Mouse (Mus musculus): ENCODE measurements around the gene Dus3l.

Gene Dus3l

GRCm38 (mm10) chr17:56754271-56755185 lies 10.0 kb upstream of the Dus3l start:
- no peak for DNase-seq (ENCODE audit: extremely low spot score, low spot score)

GRCm38 (mm10) chr17:56756703-56757399 lies 7.7 kb upstream of the Dus3l start:
- no peak for DNase-seq (ENCODE audit: extremely low spot score, low spot score)

DNA sequence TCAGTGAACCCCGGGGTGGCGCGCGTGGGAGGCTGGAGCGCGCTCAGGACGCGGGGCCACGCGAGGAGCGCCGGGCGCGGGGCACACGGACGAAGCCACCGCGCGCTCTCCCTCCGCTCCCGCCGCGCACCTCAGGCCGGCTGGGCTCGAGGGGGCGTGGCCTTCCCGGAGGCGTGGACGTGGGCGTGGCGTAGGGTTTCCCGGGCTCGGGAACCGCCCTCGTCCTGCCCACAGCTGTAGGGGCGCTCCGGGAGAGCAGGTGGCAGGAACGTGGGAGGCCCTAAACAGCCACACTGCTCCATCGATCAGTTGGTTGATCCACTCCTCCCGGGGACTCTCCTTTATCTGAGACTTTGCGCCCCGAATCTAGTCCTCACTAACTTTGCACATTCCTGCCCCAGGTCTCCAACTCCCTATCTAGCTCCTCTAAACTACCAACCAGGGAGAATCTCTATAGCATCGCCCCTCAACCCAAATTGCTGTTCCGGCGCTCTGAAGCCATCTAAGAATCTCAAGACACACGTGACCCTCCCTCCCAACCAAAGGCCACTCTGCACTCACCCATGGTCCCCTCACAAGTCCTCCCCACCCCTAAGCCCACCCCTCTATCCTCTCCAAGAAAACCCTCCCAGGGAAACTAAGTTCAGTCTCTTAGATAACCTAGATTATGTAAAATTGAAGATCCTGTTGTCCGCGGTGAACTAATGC lies 7.0 kb upstream of the Dus3l start, which contains the start of gene Nrtn:
Gene Nrtn (minus strand): TSS at position 115 of the 708 bp plus-strand sequence.
- peak; percentile 86 for DNase-seq (ENCODE audit: extremely low spot score, low spot score)

GRCm38 (mm10) chr17:56758132-56758531 lies 6.4 kb upstream of the Dus3l start:
- no peak for DNase-seq (ENCODE audit: extremely low spot score, low spot score)

DNA sequence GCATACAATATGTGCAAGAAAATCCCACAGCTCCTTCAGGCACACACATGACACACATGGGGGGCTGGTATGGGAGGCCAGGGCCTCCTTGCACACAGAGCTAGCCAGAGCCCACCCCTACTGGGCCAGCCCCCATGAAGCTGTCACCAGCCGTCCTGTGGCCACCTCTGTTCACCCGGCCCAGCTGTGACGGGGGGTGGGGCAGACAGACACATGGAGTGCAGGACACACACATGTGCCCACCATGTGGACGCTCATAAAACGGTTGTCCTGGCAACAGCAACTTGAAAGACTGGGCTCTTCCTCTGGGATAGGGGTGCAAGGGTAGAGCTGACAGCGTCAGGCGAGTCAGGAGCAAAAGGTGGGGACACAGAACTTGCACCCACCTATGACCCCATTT lies 5.3 kb upstream of the Dus3l start:
- no peak for DNase-seq (ENCODE audit: extremely low spot score, low spot score)

GRCm38 (mm10) chr17:56761077-56761476 lies 3.5 kb upstream of the Dus3l start:
- no peak for DNase-seq (ENCODE audit: extremely low spot score, low spot score)

DNA sequence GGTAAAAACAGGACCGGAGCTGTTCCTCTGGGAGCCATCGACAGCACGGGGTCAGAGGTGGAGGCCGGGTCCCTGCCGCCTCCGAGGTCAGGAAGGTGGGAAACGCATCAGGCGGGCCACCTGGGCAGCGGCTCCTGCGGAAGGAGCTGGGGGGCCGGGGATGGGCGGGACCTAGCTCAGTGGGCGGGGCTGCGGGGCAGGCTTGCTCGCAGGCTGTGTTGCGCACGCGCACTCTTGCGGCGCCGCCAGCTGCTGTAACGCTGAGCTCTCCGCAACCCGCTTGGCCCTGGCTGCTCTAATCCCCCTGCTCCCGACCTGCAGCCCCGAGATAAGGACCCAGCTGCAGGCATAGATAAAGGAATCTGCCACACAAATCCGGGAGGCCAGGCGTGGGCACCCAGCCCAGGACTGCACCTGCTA lies 2.6 kb upstream of the Dus3l start:
- DNase-seq (ENCODE audit: extremely low spot score, low spot score), result peak; percentile 90

DNA sequence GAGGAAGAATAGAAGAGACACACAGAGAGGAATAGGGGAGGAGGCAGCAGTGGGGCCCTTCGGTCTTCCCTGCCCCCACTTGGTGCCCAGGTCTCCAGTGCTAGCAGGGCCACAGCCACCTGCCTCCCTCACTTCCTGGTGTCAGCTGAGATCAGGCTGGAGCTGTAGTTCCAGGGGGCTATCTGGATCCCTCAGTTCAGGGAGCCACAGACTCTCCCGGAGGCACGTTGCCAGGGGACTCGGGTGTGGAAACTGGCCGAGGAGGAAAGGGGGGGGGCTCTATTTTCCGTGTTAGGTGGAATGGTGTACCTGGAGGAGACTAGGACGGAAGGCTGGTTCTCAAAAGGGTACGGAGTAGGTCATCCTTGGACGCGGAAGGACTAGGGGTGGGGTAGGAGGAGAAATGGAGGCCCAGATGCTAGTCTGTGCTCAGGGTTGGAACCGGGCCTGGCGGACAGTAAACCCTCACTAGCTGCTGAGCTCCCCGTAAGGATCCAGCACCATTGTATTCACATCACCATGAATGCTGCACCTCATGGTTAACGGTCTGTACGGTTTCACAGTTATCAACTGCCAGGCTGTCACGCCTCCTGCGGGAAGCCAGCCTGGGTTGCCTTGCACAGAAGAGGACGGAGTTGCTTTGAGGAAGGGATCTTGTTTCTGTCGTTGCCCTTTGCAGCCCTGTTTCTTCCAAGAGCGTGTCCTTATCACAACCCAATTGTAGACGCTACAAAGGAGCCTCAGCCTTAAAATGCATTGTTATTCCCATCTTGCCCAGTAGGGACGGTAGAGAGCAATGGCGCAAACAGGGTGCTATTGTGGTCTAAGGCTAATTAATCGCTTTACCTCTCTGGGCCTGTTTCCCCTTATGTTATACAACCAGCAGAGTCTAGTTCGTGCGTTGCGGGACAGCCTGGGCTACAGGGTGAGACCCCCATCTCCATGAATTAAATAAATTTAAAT lies 1.5 kb upstream of the Dus3l start:
- DNase-seq (ENCODE audit: extremely low spot score, low spot score), result peak; percentile 62

DNA sequence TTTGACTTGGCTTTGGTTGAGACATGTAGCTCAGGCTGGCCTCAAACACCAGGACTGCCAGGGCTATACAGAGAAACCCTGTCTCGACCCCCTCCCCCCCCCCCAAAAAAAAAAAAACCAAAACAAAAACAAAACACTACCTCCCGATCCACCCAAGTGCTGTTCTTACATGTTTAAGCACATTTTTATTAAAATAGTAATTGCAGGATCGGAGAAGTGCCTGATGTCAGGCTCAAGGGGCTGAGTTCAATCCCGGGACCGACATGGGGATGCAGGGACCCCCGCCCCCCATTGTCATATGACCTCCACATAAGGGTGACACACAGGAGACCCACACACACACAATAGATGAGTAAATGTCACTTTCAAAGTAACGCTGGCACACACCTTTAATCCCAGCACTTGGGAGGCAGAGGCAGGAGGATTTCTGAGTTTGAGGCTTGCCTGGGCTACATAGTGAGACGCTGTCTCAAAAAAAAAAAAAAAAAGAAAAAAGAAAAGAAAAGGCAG lies 761 bp upstream of the Dus3l start:
- DNase-seq (ENCODE audit: extremely low spot score, low spot score), result no peak

GRCm38 (mm10) chr17:56765431-56765830 lies 874 bp downstream of the Dus3l start:
- no peak for DNase-seq (ENCODE audit: extremely low spot score, low spot score)

DNA sequence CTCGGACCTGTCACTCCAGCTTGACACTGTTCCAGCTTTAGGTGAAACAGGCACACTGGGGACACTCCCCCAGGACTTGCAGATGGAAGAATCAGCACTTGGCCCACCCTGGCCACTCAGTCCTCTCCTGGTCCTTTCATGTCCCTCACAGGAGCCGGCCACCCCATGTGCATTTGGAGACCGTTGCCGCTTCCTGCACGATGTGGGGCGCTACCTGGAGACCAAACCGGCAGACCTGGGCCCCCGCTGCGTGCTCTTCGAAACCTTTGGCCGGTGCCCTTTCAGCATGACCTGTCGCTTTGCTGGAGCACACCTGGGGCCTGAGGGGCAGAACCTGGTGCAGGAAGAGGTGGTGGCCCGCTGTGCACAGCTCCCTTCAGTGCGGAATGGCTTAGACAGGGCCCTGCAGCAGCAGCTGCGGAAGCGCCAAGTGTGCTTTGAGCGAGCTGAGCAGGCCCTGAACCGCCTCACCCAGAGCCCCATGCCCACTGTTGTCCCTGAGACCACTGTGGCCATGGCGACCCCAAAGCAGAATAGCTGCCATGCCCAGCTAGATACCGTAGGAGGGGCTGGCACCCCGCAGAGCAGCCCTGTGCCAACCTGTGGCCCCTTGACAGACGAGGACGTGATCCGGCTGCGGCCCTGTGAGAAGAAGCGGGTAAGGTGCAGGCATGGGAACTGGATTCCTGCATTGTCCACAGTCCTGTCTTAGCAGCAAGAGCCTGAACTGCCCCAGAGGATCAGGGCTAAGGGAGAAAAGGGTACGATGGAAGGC lies 2.3 kb downstream of the Dus3l start:
- DNase-seq (ENCODE audit: extremely low spot score, low spot score), result no peak

DNA sequence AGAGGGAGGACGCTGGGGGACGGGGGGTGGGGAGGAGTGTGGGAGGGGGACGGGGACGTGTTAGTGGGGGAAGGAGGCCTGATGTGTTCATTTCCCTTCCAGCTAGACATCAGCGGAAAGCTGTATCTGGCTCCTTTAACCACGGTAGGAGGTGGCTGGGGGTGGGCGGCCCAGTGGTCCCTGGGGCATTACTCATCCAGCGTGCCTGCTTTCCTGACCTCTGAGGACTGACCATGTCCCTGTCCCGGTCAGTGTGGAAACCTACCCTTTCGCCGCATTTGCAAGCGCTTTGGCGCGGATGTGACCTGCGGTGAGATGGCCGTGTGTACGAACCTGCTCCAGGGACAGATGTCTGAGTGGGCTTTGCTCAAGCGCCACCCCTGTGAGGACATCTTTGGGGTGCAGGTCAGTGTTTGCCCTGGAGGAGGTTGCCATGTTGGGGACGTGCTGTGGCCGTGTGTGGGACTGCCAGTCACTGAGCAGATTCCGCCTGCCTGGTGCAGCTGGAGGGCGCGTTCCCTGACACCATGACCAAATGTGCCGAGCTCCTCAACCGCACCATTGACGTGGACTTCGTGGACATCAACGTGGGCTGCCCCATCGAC lies 3.1 kb downstream of the Dus3l start:
- DNase-seq (ENCODE audit: extremely low spot score, low spot score), result no peak

- DNase-seq (ENCODE audit: extremely low spot score, low spot score), result no peak
These were observed 4.4 kb downstream of the Dus3l start for GRCm38 (mm10) chr17:56768941-56769340.

GRCm38 (mm10) chr17:56769950-56770349 lies 5.4 kb downstream of the Dus3l start, which contains the start of gene Prr22:
Gene Prr22, plus strand, starts transcription at chr17:56770250.
- no peak for DNase-seq (ENCODE audit: extremely low spot score, low spot score)

- no peak for DNase-seq (ENCODE audit: extremely low spot score, low spot score)
These were observed 13.0 kb downstream of the Dus3l start for GRCm38 (mm10) chr17:56777568-56777967.

DNA sequence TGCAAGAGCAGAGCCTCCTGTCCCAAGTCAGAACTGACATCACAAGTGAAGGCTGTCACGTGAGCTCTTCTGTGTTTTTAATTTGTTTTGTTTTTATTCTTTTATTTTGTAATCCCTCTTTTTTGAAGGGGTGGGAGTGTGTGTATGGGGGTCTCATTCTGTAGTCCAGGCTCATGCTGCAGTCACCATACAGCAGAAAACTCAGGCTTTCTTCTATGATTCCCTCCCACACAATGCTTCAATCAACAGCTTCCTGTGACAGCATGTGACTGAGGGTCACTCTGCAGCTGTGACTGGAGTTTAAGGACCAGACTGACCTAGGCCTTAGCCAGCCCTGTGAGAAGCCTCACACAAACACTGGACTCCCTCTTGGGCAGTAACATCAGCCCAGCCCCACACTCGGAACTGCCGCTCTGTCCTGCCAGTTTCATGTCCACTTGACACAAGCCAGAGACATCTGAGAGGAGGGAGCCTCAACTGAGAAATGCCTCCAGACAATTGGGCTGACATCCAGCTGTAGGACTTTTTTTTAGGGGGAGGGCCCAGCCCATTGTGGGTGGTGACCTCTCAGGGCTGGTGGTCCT lies 14.3 kb downstream of the Dus3l start:
- no peak for DNase-seq (ENCODE audit: extremely low spot score, low spot score)

GRCm38 (mm10) chr17:56780291-56780978 lies 15.9 kb downstream of the Dus3l start:
- DNase-seq (ENCODE audit: extremely low spot score, low spot score), result no peak

- no peak for DNase-seq (ENCODE audit: extremely low spot score, low spot score)
These were observed 24.3 kb downstream of the Dus3l start for GRCm38 (mm10) chr17:56788886-56789285.

All from neural tube, embryonic 10.5 days (tissue).